Mouse (Mus musculus): Measurements from ENCODE around the gene Eif4h. TPM values are rescaled to one million over a fixed set of nuclear protein-coding genes. Genes with fewer than 3 reads are reported as not detected.

The Eif4h gene
- total and polyA plus RNA-seq, 2 experiments from 2014 or later = 241 to 430 TPM

DNA sequence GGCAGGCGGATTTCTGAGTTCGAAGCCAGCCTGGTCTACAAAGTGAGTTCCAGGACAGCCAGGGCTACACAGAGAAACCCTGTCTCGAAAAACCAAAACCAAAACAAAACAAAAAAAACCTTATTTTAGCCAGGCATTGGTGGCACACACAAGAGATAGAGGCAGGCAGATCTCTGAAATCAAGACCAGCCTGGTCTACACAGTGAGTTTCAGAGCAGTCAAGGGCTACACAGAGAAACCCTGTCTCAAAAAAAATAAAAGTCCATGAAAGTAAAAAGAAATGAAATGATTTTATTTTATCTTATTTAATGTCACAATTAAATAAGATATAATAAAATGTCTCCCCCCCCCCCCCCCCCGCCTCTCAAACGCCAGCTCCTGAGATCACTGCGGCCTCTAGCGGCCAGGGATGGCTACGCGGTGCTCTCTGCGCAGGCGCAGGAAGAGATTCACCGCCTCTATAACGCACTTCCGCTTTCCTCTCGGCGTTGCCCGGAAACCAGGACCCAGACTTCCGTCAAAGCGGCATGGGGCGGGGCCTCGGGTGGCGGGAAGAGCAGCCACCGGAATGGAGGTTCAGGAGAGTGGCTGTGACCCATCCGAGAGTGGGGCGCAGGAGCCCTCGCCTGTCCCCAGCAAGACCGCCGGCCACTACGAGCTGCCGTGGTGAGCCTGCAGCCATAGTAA is 56.9 kb downstream of the Eif4h start:
- Histone ChIP-seq H3K27ac (ENCODE audit: low read depth) (peak overlapping the region; percentile 46; the same call in 1 of the 2 replicates), H3K36me3 (replicated peaks; ENCODE audit: control insufficient read depth, insufficient read depth, low read length) (0 out of 2 replicates have a peak, but pooled peaks cover 4% of the 10 kb centered on the region), H3K9me3 (replicated peaks; ENCODE audit: control insufficient read depth, low read length) (no peaks in the 10 kb centered on the region), H3K4me2 (ENCODE audit: low read depth, low read length) (peak overlapping the region; percentile 87), H3K9ac (replicated peaks; ENCODE audit: low read depth, low read length) (peak overlapping the region; percentile 60), H3K4me1 (ENCODE audit: control insufficient read depth, insufficient read depth) (peaks cover 9% of the 10 kb centered on the region), H3K27me3 (ENCODE audit: control insufficient read depth, insufficient read depth, low read length) (no peaks in the 10 kb centered on the region), H3K4me3 (ENCODE audit: low read depth, low read length) (peak overlapping the region; percentile 82)
- WGBS = 8% methylated on average over 27 of the region's 30 CpGs
- ATAC-seq (ENCODE audit: insufficient read depth, low read depth) = peak; percentile 98
- peak; percentile 95 for DNase-seq (ENCODE audit: low spot score)
- no peak for TF ChIP-seq EP300 (IDR thresholded peaks at IDR 0.05; ENCODE audit: low read depth)
- TF ChIP-seq CTCF (IDR thresholded peaks at IDR 0.05; ENCODE audit: low read depth) = peak; percentile 77

DNA sequence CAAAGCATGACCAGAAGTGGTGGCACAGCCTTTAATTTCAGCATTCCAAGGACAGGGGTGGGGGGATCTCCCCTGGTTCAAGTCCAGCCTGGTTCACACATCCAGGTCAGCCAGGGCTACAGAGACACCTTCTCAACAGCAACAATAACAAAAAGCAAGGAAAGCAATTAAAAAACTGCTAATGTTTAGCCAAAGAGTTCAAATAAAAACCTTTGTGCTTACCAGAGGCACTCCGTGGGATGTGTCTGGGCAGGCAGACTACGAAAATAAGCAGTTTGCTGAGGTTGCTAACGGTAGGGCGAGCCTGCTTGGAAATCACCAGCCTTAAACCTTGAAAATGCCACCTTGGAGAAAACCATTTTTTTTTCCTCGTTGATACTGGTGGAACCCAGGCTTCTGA is 58.1 kb downstream of the Eif4h start, which contains the start of gene Rfc2:
Rfc2 (plus strand) TSS at position 221 of the 400 bp plus-strand sequence.
- Histone ChIP-seq H3K4me3 (ENCODE audit: low read depth, low read length) (no peak within 1 kb of the TSS), H3K4me1 (ENCODE audit: control insufficient read depth, insufficient read depth) (peaks cover 9% of the 10 kb centered on the region), H3K4me2 (ENCODE audit: low read depth, low read length) (no peak within 1 kb of the TSS), H3K27ac (ENCODE audit: low read depth) (no peak within 1 kb of the TSS), H3K9ac (replicated peaks; ENCODE audit: low read depth, low read length) (no peak within 1 kb of the TSS), H3K36me3 (replicated peaks; ENCODE audit: control insufficient read depth, insufficient read depth, low read length) (no peaks in the 10 kb centered on the region), H3K9me3 (replicated peaks; ENCODE audit: control insufficient read depth, low read length) (no peaks in the 10 kb centered on the region), H3K27me3 (ENCODE audit: control insufficient read depth, insufficient read depth, low read length) (no peaks in the 10 kb centered on the region)
- no peak for TF ChIP-seq EP300 (IDR thresholded peaks at IDR 0.05; ENCODE audit: low read depth)
- no peak for TF ChIP-seq CTCF (IDR thresholded peaks at IDR 0.05; ENCODE audit: low read depth)
- DNase-seq (ENCODE audit: low spot score) (no peak), ATAC-seq (ENCODE audit: insufficient read depth, low read depth) (no peak)
- 76% methylated on average over 5 of the region's 5 CpGs for WGBS

DNA sequence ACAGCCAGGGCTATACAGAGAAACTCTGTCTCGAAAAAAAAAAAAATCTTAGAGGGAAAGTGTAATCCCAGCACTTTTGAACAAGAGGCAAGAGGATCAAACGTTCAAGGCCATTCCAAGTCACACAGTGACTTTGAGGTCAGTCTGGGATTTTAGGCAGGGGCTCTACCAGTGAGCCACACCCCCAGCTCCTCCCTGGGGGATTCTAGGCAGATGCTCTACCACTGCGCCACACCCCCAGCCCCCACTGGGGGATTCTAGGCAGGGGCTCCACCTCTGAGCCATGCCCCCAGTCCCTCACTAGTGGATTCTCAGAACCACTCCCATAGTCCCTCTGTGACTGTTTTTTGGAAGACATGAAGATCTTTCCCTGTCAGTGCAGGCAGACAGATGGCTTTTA is 60.2 kb downstream of the Eif4h start:
- 56% methylated on average over 3 of the region's 3 CpGs for WGBS
- Histone ChIP-seq H3K4me3 (ENCODE audit: low read depth, low read length) (no peak overlapping the region), H3K9ac (replicated peaks; ENCODE audit: low read depth, low read length) (no peak overlapping the region), H3K4me1 (ENCODE audit: control insufficient read depth, insufficient read depth) (peaks cover 9% of the 10 kb centered on the region), H3K36me3 (replicated peaks; ENCODE audit: control insufficient read depth, insufficient read depth, low read length) (no peaks in the 10 kb centered on the region), H3K27me3 (ENCODE audit: control insufficient read depth, insufficient read depth, low read length) (no peaks in the 10 kb centered on the region), H3K4me2 (ENCODE audit: low read depth, low read length) (no peak overlapping the region), H3K27ac (ENCODE audit: low read depth) (no peak overlapping the region), H3K9me3 (replicated peaks; ENCODE audit: control insufficient read depth, low read length) (no peaks in the 10 kb centered on the region)
- DNase-seq (ENCODE audit: low spot score) = no peak
- TF ChIP-seq EP300 (IDR thresholded peaks at IDR 0.05; ENCODE audit: low read depth) (no peak), CTCF (IDR thresholded peaks at IDR 0.05; ENCODE audit: low read depth) (no peak)
- no peak for ATAC-seq (ENCODE audit: insufficient read depth, low read depth)

DNA sequence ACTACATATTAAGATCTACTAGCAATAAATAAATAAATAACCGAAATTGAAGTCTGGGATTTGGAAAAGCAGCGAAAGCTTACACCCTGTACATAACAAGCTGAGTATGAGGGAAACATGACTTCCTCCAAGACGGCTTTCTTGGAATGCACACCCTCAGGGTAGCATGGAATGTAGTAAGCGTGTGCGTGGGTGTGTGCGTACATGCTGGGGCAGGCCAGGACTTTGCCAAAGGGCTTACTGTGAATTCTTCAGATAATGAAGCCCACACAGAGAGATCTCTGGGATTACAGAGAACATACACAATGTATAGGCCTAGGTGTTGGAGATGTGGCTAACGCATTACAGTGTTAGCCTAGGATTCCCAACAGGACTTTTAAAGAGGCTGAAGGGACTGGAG is 61.8 kb downstream of the Eif4h start:
- ATAC-seq (ENCODE audit: insufficient read depth, low read depth) = no peak
- DNase-seq (ENCODE audit: low spot score) = no peak
- Histone ChIP-seq H3K4me3 (ENCODE audit: low read depth, low read length) (no peak overlapping the region), H3K9me3 (replicated peaks; ENCODE audit: control insufficient read depth, low read length) (no peaks in the 10 kb centered on the region), H3K36me3 (replicated peaks; ENCODE audit: control insufficient read depth, insufficient read depth, low read length) (no peaks in the 10 kb centered on the region), H3K27me3 (ENCODE audit: control insufficient read depth, insufficient read depth, low read length) (no peaks in the 10 kb centered on the region), H3K4me1 (ENCODE audit: control insufficient read depth, insufficient read depth) (no peaks in the 10 kb centered on the region), H3K4me2 (ENCODE audit: low read depth, low read length) (no peak overlapping the region), H3K9ac (replicated peaks; ENCODE audit: low read depth, low read length) (no peak overlapping the region), H3K27ac (ENCODE audit: low read depth) (no peak overlapping the region)
- TF ChIP-seq CTCF (IDR thresholded peaks at IDR 0.05; ENCODE audit: low read depth) (no peak), EP300 (IDR thresholded peaks at IDR 0.05; ENCODE audit: low read depth) (no peak)
- 80% methylated on average over 7 of the region's 7 CpGs for WGBS

DNA sequence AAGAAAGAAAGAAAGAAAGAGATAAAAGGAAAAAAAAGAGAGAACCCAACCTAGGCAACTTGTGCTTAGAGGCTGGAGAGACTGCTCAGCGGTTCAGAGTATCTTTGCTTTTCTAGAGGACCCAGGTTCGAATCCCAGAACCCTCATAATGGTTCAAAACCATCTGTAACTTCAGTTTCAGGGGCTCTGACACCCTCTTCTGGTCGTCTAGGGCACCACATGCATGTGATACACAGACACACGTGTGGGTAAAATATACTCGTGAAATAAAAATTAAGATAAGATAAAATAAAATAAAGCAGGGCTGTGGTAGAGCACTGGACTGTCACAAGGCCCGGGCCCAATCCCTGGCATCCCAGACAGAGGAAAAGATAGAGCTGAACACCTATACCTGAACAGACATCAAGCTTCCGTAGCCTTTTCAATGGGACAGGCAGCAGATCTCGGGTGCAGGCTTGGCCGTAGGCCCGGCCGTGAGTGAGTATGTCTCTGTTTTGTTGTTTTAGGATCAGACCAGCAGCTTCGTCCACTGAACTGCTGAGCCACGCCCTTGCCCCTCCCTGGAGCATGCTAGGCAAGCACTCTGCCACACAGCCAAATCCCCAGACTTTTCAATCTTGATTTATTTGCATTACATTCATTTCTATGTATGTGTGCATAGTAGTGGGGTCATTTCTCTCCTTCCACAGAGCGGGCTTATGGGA is 62.6 kb downstream of the Eif4h start:
- WGBS = 71% methylated on average over 14 of the region's 14 CpGs
- Histone ChIP-seq H3K9ac (replicated peaks; ENCODE audit: low read depth, low read length) (no peak overlapping the region), H3K27me3 (ENCODE audit: control insufficient read depth, insufficient read depth, low read length) (no peaks in the 10 kb centered on the region), H3K27ac (ENCODE audit: low read depth) (no peak overlapping the region), H3K4me3 (ENCODE audit: low read depth, low read length) (no peak overlapping the region), H3K9me3 (replicated peaks; ENCODE audit: control insufficient read depth, low read length) (no peaks in the 10 kb centered on the region), H3K4me2 (ENCODE audit: low read depth, low read length) (no peak overlapping the region), H3K4me1 (ENCODE audit: control insufficient read depth, insufficient read depth) (no peaks in the 10 kb centered on the region), H3K36me3 (replicated peaks; ENCODE audit: control insufficient read depth, insufficient read depth, low read length) (no peaks in the 10 kb centered on the region)
- no peak for DNase-seq (ENCODE audit: low spot score)
- TF ChIP-seq CTCF (IDR thresholded peaks at IDR 0.05; ENCODE audit: low read depth) = no peak
- TF ChIP-seq EP300 (IDR thresholded peaks at IDR 0.05; ENCODE audit: low read depth) = no peak
- no peak for ATAC-seq (ENCODE audit: insufficient read depth, low read depth)
